Mouse (Mus musculus): Measurements from ENCODE around the gene Snrpd2.

Snrpd2 gene

DNA sequence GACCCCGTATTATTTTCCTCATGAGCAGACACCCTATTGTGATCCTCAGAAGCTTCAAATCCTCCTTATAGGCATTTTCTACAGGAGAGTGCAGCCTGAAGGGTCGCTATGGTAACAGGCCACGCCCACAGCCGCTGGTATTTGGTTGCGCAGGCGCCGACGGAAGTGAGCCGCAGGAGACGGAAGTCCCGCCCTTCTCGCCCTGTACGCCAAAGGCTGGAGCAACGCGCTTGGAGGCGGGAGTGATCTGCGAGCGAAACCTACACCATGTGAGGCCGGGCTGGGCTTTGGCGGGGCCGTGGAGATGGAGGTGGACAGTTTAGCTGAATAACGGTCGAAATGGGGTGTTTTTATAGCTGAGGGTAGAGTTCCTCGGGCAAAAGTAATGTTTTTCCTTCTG lies at the start of gene Snrpd2:
Gene Snrpd2, plus strand, starts transcription at position 97 of the 400 bp plus-strand sequence.
- peak; percentile 96 to 97 for DNase-seq

DNA sequence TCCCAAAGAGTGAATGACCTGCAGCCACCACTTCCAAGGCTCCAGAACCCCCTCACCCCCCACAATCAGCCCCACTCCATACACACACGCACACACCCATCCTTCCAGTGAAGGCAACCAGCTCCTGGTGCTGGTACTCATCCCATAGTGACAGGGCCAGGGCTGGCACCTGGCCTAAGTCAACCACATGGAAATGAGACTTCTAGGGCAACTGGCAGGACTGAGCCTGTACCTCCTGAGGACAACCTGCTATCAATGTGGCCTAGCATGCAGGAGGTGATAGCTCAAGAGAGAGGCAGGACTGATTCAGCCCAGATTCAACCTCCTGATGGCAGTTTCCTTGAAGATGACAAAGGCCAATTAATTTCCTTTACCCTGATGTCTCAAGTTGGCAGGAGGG lies 49.2 kb upstream of the Snrpd2 start:
- no peak for DNase-seq

DNA sequence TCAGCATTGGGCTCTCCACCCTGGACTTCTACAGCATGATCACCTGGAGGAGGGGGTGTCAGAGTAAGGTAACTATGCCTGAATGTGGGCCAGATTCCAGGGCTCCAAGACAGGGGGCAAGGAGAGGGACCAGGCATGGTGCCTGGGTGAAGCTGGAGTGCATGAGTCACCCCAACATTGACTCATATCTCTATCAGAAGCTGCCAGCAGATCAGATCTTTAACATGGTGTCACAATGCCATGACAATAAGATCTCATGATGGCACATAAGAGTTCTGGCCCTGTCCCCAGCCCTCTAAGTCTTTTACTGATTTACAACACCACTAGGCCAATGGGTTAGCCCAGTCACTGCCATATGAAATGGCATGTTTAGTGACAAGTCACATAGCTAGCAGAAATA lies 45.8 kb upstream of the Snrpd2 start:
- DNase-seq = no peak

DNA sequence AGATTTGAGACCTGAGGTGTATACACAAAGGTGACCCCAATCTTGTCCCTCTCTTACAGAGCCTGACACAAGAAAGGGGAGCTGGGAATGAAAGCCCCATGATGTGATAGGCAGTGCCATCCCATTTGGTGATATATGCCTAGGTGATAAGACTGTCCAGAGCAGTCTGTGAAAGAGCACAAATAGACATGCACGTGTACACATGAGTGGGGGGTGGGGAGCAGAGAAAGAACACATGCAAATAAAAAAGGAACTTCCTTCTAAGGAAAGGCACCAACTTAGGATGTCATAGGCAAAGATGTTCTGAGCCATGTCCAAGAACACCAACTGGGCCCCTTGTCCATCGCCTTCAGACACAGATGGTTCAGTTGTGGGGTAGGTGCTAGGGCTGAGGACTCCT lies 45.0 kb upstream of the Snrpd2 start:
- no peak for DNase-seq

DNA sequence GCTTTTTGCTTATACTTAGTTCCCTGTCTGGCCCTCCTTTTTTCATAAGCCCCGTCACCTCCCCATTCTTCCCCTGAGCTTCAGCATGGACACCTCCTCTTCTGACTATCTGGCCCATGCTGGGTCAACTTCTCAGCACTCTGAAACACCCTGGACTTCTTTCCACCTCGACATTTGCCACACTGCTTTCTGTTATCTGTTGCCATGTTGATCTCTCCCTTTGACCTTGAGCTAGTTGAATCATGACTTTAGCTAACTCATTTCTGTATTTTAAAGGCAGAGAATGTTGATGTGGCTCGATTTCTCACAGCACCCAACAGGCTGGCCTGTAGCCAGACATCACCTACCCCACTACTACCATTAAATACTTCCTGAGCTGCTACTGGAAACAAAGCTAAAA lies 42.1 kb upstream of the Snrpd2 start:
- DNase-seq = no peak

DNA sequence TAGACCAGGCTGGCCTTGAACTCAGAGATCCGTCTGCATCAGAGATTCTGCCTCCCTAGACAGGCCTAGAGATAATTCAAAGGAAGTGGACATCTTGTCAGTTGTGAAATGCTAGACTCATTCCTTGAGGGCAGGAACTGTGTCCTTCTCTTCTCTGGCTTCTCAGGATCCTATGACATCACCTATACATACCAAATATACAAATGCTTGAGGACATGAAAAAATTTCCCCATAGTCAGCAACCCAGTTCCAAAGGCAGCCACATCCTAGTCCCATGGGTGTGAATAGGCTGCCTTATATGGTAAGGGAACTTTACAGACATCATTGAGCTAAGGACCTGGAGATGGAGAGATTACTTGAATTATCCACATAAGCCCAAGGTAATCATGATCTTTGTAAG lies 40.0 kb upstream of the Snrpd2 start:
- DNase-seq = no peak

DNA sequence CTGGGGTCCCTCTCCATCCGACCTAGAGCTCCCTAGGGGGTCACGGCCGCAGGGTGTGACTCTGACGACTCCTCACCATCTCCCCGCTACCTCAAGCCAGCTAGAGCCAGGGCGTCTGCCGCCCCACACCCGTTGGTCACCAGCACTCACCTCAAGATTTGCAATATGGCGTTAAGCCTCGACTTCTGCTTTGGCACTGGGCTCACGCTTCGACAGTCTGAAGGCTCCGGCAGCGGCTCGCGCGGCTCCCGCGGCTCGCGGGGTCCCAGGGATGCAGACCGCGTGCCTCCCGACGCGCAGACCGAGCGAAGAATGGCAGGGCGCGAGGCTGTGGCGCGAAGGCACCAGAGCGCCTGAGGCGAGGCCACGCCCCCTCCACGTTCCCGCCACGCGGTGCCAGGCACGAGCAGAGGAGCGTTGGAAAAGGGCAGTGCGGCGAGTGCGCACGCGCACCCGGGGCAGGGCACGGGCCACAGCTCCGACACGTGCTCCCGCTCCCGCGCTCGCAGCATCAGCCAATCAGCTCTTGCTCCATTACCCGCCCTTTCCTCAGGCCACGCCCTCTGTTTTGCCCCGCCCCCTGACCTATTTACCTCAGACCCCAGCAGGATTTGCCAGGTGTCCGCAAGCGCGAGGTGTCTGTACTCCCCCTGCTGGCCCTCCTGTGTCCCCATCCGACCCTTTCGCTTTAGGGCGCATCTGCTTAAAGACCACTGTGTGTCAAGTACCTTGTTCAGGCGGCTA lies 31.3 kb upstream of the Snrpd2 start, which contains the start of gene Gm4969:
Gene Gm4969, minus strand, starts transcription at position 341 of the 744 bp plus-strand sequence.
- peak; percentile 59 to 78 for DNase-seq

DNA sequence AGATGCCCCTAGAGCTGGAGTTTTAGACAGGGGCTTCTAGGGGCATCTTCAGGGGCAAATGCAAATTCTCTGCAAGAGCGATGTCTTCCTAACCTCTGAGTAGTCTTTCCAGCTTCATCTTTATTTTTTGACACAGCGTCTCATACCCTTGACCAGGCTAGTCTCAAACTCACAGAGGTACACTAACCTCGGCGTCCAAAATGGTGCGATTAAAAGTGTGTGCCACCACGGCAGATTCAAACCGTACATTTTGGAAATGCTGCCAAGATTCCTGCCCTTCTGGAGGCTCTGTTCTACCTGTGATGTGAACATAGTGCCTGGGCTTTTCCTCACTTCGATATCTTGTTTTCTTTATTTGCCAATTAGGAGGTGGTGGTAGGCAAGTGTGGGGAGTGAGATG lies 30.4 kb upstream of the Snrpd2 start:
- DNase-seq = no peak

DNA sequence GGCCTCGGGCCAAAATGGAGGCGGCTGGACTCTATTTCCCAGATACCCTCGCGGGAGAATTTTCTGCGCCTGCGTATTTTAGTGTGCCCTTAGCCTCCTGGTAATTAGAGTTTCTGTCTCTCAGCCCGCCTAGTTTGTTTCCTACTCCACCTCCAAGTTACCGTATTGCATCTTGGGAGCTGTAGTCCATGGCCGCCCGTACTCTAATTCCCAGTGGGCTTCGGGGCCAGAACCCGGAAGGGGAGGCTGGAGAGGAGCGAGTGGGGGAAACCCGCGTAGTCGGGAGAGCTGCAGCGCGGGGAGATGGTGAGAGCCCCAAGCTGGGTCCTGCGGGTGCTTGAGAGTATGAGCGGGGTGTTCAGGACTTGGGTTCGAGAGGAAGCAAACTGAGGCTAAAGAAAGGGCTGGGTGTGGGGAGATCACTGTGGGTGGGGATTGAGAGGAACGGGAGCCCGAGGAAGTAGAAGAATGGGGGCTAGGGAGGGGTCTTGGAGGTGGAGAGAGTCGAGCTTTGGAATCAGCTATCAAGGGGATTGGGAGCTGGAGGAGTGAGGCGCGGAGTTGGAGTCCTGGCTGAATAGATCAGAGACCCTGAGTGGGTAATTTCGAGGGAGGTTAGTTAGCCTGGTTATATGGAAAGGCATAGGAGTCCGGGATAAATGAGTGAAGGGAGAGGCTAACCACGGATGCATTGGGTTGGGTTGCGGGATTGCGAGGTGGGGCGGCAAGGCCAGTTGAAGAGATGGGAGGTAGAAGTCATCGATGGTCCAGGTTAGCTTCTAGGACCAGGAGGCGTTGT lies 29.7 kb upstream of the Snrpd2 start, which contains the start of gene Fbxo46:
Gene Fbxo46, plus strand, starts transcription at position 229 of the 799 bp plus-strand sequence.
- peak; percentile 94 to 96 for DNase-seq

DNA sequence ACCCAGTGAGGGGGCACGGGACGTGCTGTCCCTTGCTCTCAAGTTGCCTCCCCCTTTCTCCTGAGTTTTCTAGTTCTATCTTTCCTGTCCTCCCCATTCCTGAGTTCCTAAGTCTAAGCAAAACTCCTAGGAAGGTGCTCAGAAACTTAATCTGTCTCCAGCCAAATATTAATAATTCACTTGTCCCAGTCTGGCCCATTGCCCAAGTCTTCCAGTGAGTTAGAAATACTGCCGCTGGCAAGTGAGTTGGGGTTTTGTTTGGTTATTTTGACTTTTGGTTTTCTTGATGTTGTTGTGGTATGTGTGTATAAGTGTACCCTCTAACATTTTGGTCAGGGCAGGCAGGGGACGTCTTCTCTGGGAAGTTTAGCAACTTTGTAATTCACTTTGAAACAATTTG lies 27.8 kb upstream of the Snrpd2 start:
- DNase-seq = no peak

DNA sequence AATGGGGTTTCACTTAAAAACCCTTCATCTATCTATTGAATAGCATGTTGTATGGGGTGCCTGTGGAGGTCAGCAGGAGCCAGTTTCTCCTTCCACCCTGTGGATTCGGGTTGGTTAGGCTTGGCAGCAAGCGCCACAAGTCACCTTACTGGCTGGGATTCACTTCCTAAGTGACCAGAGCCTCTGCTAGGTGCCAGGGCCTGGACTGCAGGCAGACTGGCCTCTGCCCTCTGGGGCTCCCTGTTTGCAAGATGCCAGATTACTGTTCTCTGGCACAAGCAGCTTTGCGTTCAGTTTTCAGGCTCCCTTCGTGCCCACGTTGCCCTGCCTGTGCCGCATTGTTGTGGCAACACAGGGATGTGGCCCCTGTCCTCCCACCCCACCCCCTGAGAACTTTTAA lies 24.8 kb upstream of the Snrpd2 start:
- no peak for DNase-seq

DNA sequence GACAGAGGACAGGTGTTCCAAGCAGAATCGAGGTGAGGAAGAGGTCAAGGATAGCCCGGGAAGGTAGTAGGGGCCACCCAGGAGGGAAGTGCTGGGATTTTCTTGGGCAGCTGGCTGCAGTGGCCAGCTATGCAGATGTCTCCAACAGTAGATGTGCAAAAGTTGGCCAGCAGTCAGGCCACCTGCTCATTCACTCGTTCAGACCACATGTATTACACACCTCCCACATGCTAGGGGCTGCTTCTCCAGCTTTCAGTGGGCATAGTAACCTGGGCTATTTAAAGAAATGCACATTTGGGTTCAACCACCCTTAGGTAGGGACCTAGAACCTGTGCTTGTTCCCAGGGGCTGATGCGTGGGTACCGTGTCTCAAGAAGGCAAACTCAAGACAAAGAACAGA lies 21.8 kb upstream of the Snrpd2 start:
- no peak for DNase-seq

DNA sequence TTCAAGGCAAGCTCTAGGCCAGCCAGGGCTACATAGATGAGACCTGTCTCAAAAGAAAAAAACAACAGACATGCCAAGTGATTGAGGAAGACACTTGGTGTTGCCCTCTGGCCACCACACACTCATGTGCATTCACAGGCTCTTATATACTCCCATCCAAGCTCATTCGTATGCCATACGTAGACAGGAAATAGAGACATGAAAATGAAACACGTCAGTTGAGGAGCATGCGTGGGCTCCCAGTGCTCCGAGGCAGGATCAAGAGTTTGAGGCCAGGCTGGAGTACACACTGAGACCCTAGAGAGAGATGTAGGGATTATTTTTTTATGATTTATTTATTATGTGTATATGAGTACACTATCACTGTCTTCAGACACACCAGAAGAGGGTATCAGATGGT lies 20.1 kb upstream of the Snrpd2 start:
- DNase-seq = no peak

DNA sequence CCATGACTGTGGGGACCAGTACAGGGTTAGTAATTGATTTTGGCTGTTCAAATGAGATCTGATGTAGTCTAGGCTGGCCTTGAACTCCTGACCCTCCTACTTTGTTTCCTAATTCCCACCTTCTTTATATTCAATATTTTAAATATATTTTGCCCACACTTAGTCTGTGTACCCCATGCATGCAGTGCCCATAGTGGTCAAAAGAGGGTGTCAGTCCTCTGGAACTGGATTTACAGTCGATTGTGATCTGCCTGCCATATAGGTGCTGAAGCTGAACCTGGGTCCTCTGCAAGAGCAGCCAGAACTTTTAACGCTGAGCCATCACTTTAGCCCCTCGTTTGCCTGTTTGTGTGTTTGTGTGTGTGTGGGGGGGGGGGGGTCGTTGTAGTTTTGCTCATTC lies 18.9 kb upstream of the Snrpd2 start:
- no peak for DNase-seq

DNA sequence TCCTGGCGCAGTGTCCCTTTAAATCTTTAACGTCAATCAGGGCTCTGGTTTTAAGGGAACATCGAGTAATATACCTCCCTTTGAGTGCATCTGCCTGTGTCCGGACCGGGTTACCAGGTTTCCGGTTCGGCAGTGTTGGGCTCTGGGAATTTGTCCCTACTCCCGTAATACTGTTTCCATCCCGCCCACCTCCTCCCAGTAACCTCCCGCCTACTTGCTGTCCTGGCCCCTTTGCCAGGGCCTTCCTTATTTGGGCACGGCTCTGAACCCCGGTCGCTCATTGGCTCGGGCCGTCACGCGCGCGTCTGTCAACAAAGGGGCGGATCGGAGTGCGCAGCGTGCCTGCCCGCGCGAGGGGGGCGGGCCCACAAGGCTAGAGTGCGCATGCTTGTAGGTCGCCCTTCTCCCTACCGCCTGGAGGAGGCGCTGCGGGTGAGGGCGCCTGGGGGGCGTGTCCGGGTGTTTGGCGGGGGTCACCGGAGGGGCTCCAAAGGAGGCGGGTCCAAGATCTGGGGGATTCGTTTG lies 18.1 kb upstream of the Snrpd2 start:
- peak; percentile 98 to 99 for DNase-seq

DNA sequence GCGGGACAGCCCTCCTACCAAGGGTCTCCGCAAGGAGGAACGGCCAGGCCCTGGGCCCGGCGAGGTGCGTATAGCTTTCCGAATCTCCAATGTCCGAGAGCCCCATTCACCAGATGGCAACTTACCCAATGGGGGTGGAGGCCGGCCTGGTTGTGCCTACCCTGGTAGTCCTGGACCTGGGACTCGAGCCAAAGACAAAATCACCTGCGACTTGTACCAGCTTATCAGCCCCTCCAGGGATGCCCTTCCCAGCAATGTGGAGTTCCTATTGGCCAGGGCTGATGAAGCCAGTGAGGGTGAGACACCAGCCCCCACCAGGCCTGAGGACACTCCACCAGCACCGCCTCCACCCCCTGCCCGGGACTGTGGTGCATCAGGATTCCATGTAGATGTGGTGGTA lies 13.4 kb upstream of the Snrpd2 start:
- DNase-seq = no peak

DNA sequence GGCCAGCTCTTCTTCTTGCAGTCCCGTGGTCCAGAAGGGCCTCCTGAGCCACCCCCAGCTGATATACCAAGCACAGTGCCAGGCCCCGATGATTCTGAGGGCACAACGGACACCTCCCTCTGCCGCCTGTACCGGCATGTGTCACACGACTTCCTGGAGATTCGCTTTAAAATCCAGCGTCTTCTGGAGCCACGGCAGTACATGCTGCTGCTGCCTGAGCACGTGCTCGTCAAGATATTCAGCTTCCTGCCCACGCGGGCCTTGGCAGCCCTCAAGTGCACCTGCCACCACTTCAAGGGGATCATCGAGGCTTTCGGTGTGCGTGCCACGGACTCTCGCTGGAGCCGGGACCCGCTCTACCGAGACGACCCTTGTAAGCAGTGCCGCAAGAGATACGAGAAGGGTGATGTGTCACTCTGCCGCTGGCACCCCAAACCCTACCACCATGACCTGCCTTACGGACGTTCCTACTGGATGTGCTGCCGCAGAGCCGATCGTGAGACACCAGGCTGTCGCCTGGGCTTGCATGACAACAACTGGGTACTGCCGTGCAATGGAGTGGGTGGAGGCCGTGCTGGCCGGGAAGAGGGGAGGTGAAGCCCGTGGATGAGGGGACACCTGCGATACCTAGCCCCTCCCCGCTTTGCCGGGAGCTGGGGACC lies 12.7 kb upstream of the Snrpd2 start:
- no peak for DNase-seq

DNA sequence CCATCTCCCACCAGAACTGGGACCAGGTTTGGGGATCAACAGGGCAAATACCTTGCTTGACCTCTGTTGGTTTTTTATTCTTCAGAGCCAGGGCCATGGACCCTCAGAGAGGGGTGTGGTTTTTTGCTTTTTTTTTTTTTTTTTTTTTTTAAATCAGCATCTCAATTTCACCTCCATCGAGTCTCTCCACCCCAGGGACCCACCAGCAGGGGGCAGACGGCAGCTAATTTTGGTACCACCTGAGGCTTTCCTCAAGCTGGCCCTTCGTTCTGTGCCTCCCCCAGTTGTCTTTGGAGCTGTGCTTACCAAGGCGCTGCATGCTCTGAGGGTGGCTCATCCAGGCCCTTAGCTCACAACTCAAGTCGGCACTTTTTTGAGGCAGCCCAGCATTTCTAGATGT lies 12.1 kb upstream of the Snrpd2 start:
- DNase-seq = peak; percentile 63 to 73

DNA sequence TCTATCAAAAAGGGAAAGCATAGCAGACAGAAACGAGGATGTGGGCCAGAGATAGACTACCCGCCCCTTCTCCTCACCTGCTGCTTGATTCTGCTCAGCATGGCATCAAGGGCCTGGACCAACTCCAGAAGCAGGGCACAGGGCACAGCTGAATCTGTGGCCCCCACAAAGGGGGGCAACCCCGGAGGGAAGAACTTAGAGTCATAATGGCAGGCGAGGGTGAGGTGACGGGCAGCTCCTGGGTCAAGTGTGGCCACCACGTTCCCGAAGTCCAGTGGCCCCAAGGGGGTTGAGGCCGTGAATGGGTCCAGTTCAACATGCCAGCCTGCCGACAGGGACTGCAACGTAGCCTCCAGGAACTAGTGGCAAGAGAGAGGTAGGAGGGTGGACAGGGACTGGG lies 2.7 kb upstream of the Snrpd2 start:
- no peak for DNase-seq

DNA sequence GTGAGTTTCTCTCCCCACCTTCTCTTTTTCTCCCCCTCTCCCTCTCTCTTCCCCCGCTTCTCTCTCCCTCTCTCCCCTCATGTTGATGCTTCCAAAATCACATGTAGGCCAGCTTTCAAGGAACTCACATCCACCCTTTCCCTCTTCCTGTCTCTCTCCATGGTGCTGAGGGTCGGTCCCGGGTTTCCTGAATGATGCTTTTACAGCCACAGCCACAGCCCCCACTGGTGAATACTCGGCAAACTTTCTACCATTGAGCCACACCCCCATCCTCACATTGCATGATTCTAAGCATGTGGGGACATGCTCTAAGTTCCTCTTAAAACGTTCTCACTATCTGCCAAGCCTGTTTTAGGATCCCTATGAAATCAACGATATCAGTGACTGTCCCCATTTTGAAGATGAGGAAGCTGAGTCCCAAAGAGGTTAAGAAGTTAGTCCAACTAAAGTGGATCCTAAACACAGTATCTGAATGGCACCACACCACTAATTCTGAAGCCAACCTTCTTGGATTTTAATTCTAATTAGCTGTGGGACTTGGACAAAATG lies 2.0 kb upstream of the Snrpd2 start:
- no peak for DNase-seq

DNA sequence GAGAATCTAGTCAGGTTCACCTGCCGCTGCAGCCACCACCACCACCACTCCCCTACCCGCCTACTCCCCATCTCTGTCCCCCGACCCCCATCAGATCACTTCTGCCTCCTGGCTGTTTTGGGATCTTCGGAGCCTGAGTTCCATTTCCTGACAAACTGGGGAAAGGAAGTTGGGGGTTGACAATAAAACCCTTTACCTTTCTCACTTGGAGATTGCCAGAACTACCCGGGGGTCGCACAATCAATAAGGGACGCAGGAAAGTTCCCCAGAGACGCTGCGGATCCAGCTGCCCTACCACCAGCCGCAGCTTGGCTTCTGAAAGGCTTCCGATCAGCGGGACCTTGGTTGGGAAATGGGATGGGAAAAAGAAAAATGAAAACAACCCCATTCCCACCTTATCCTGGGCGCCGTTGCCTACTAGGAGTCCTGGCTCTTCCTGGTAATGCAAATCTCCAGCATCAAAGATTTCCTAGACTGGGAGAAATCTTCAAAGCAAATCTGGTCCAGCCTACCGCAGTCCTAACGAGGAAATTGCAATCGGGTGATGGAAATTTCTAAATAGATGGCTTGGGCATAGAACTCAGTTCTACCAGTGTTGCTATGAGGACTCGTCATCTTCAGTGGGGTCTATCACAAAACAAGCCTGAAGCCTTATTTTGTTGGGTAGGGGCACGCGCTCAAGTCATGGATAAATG lies 1.2 kb upstream of the Snrpd2 start:
- no peak for DNase-seq

DNA sequence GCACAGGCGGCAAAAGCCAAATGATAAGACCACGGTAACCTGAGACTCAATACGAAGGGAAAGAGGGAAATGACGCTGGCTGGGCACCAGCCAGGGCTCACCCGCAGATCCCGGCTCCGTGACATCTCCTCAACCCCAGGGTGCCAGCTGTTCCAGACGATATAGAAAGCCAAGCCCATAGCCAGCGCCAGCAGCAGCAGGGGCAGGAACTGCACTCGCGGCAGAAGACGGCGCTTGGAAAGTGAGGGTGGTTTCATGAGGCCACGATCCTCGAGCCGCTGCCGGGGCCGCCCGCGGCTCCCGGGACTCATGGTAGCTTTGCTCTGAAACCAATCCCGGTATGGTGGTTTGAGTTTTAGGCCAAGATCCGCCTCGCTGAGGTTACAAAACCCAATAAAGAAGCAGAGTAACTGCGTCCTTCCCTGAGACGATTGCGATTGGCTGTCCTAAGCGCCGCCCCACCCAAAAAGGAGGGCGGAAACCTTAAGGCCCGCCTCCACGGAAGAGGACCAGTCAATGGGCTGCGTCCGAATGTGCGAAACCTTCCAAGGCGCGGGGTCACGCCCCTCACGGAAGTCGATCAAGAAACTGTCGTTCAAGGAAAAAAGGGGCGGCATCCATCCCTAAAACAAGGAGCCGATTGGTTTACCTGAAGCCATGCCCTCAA lies 514 bp upstream of the Snrpd2 start, which contains the start of gene Qpctl:
Gene Qpctl, minus strand, starts transcription at position 417 of the 667 bp plus-strand sequence.
- DNase-seq = peak; percentile 98 to 100
